In genomic region chr15:11407381-11407780, GRCm38 (mm10) we compare ENCODE assay signal across 8 mouse cellular contexts. TPM values are rescaled to one million over a fixed set of nuclear protein-coding genes. Genes with fewer than 3 reads are reported as not detected.
DNase-seq lines count a peak whose midpoint lies in the region; ATAC-seq lines count a peak whose summit lies in the region.

No protein-coding gene starts in this region.

- DNase-seq in right cerebral cortex, adult 2 months (ENCODE audit: low spot score in 2 of 2), result peak; percentile 60 to 64
- DNase-seq in right cerebral cortex, postnatal 25 days, result no peak
- DNase-seq in adipocyte (ENCODE audit: low spot score), result peak; percentile 89
- DNase-seq in embryonic facial prominence, embryonic 11.5 days (ENCODE audit: low spot score), result peak; percentile 88
- DNase-seq in left cerebral cortex, postnatal 25 days (ENCODE audit: low spot score in 2 of 2), result peak; percentile 51 to 64
- peak; percentile 90 for DNase-seq in naive thymus-derived CD4-positive, alpha-beta T cell, adult 2 months (ENCODE audit: low read depth)
- DNase-seq in thymus, postnatal 10 days (ENCODE audit: low spot score in 2 of 2), result peak; percentile 15 to 64

- H3K27ac ChIP-seq in embryonic facial prominence, embryonic 11.5 days (replicated peaks; ENCODE audit: low read depth, low read length), result no peak overlapping the region
- no peak overlapping the region for H3K27ac ChIP-seq in hindbrain, embryonic 15.5 days (replicated peaks)

- H3K9ac ChIP-seq in embryonic facial prominence, embryonic 11.5 days (replicated peaks; ENCODE audit: low read length), result no peak overlapping the region
- no peak overlapping the region for H3K9ac ChIP-seq in hindbrain, embryonic 15.5 days

- no peaks in the 10 kb centered on the region for H3K36me3 ChIP-seq in embryonic facial prominence, embryonic 11.5 days (replicated peaks; ENCODE audit: control insufficient read depth, insufficient read depth, low read depth, low read length)
- H3K36me3 ChIP-seq in hindbrain, embryonic 15.5 days, result no peaks in the 10 kb centered on the region

- ATAC-seq in embryonic facial prominence, embryonic 11.5 days (replicated peaks; ENCODE audit: insufficient number of reproducible peaks, low FRiP score, low TSS enrichment, low read depth), result no peak
- ATAC-seq in hindbrain, embryonic 15.5 days (ENCODE audit: low FRiP score, low read depth), result 0 out of 2 replicates have a peak, but pooled peaks have one; percentile 42

- intact Hi-C loops in left cerebral cortex, postnatal 25 days (cut with DNase I), result loop anchor here (5.0 kb wide), 2 partner anchors 345 to 500 kb away; partner anchors contain the start of gene Npr3

- no peaks in the 10 kb centered on the region for H3K9me3 ChIP-seq in embryonic facial prominence, embryonic 11.5 days (replicated peaks; ENCODE audit: control insufficient read depth, low read length)
- H3K9me3 ChIP-seq in hindbrain, embryonic 15.5 days, result no peaks in the 10 kb centered on the region

- H3K4me1 ChIP-seq in embryonic facial prominence, embryonic 11.5 days (ENCODE audit: control insufficient read depth, insufficient read depth, low read length), result no peaks in the 10 kb centered on the region
- H3K4me1 ChIP-seq in hindbrain, embryonic 15.5 days (replicated peaks), result no peaks in the 10 kb centered on the region

- no peaks in the 10 kb centered on the region for H3K27me3 ChIP-seq in embryonic facial prominence, embryonic 11.5 days (ENCODE audit: control insufficient read depth, insufficient read depth, low read length)
- H3K27me3 ChIP-seq in hindbrain, embryonic 15.5 days, result peaks cover 6% of the 10 kb centered on the region; the same call in 1 of the 2 replicates

- no peak overlapping the region for H3K4me2 ChIP-seq in embryonic facial prominence, embryonic 11.5 days (ENCODE audit: low read depth, low read length)
- no peak overlapping the region for H3K4me2 ChIP-seq in hindbrain, embryonic 15.5 days

- WGBS in embryonic facial prominence, embryonic 11.5 days, result 15% methylated on average over 8 of the region's 8 CpGs
- 12% methylated on average over 8 of the region's 8 CpGs for whole genome bisulfite sequencing in hindbrain, embryonic 15.5 days

- no peak overlapping the region for H3K4me3 ChIP-seq in embryonic facial prominence, embryonic 11.5 days (ENCODE audit: low read depth, low read length)
- H3K4me3 ChIP-seq in hindbrain, embryonic 15.5 days, result no peak overlapping the region

RNA-seq across cellular contexts. Expression of gene Tars, which starts 7.9 kb away (rescaled TPM):
- polyA plus RNA-seq in embryonic facial prominence, embryonic 11.5 days (2014; fragmentation: Nextera tagmentation; extraction: Ambion mirVana), result 98.3 and 116 TPM in 2 replicates
- polyA plus RNA-seq in hindbrain, embryonic 15.5 days (2015; fragmentation: Nextera tagmentation; extraction: Ambion mirVana), result 41.7 and 45.0 TPM in 2 replicates
- 10 to 100 TPM; 27.6 to 32.8 TPM for total RNA-seq in left cerebral cortex, postnatal 25 days (2021)
